ENCODE assay signal across 10 mouse cellular contexts in genomic region chr6:113856790-113857189, GRCm38 (mm10).
DNase-seq lines count a peak whose midpoint lies in the region; ATAC-seq and TF ChIP-seq lines count a peak whose summit lies in the region.
"Had no signal": no experiment of that assay in that cellular context is flagged by ENCODE, and none has a peak within 500 bp of the region (broad histone marks: within the 10 kb centered on the region; RNA-seq: fewer than 3 reads in every experiment).

No protein-coding gene starts in this region.

- no peaks in the 10 kb centered on the region for H3K36me3 ChIP-seq in forebrain, postnatal 0 days (ENCODE audit: insufficient read depth)
- H3K36me3 ChIP-seq in thymus, adult 2 months (ENCODE audit: control insufficient read depth, insufficient read depth, low read length), result no peaks in the 10 kb centered on the region
- H3K36me3 ChIP-seq: stomach, embryonic 15.5 days had no signal

- no peak overlapping the region; the same call in 1 of the 2 replicates for H3K4me2 ChIP-seq in forebrain, postnatal 0 days (ENCODE audit: low read depth)
- H3K4me2 ChIP-seq: stomach, embryonic 15.5 days had no signal

- H3K27ac ChIP-seq in forebrain, postnatal 0 days (ENCODE audit: low read depth, low read length), result peak overlapping the region; percentile 81
- H3K27ac ChIP-seq in olfactory bulb, adult 2 months (ENCODE audit: insufficient read depth, low read depth, low read length), result peak overlapping the region; percentile 57
- no peak overlapping the region for H3K27ac ChIP-seq in thymus, adult 2 months (ENCODE audit: control insufficient read depth, insufficient read depth, low read length)
- H3K27ac ChIP-seq: stomach, embryonic 15.5 days had no signal

- H3K27me3 ChIP-seq in forebrain, postnatal 0 days (ENCODE audit: insufficient read depth, low read length), result no peaks in the 10 kb centered on the region
- H3K27me3 ChIP-seq in thymus, adult 2 months (ENCODE audit: control insufficient read depth, insufficient read depth, low read length), result no peaks in the 10 kb centered on the region; the same call in 1 of the 2 replicates
- H3K27me3 ChIP-seq: stomach, embryonic 15.5 days had no signal

- peak; percentile 88 for ATAC-seq in forebrain, postnatal 0 days
- no peak for ATAC-seq in monocyte, adult 5-6 weeks (replicated peaks; ENCODE audit: insufficient number of reproducible peaks, low FRiP score, low TSS enrichment, poor library complexity, severe bottlenecking)

- intact Hi-C loops in gastrocnemius, postnatal 36 days (cut with DNase I), result no loop called here

- peak; percentile 96 for DNase-seq in cerebellum, adult 9-10 months
- DNase-seq in forebrain, postnatal 0 days, result peak; percentile 89
- DNase-seq in layer of hippocampus, adult 9-11 months, result peak; percentile 92
- DNase-seq in B cell, adult 2 months, result no peak
- DNase-seq in thymus, adult 2 months, result no peak
- no peak for DNase-seq in gastrocnemius, postnatal 36 days
- DNase-seq: heart, adult 11 months had no signal

- TF ChIP-seq POLR2A in olfactory bulb, adult 2 months (IDR thresholded peaks at IDR 0.05; ENCODE audit: insufficient read depth, low read depth, low read length), result no peak
- no peak for TF ChIP-seq POLR2A in thymus, adult 2 months (IDR thresholded peaks at IDR 0.05; ENCODE audit: control insufficient read depth, extremely low read depth, insufficient read depth, low read length, poor library complexity)

- H3K4me1 ChIP-seq in forebrain, postnatal 0 days (ENCODE audit: insufficient read depth), result peaks cover 40% of the 10 kb centered on the region
- peaks cover 71% of the 10 kb centered on the region for H3K4me1 ChIP-seq in olfactory bulb, adult 2 months (ENCODE audit: control insufficient read depth, insufficient read depth, low read length)
- no peaks in the 10 kb centered on the region for H3K4me1 ChIP-seq in thymus, adult 2 months (replicated peaks; ENCODE audit: control insufficient read depth, insufficient read depth, low read length)
- H3K4me1 ChIP-seq: stomach, embryonic 15.5 days had no signal

- H3K9me3 ChIP-seq in forebrain, postnatal 0 days (ENCODE audit: low read length), result no peaks in the 10 kb centered on the region
- H3K9me3 ChIP-seq: stomach, embryonic 15.5 days had no signal

- 34% methylated on average over 15 of the region's 15 CpGs for WGBS in forebrain, postnatal 0 days
- 22% methylated on average over 15 of the region's 15 CpGs for WGBS in olfactory bulb, adult 2 months
- 87% methylated on average over 15 of the region's 15 CpGs for WGBS in thymus, adult 2 months

- no peak overlapping the region for H3K4me3 ChIP-seq in forebrain, postnatal 0 days (ENCODE audit: low read depth, low read length)
- H3K4me3 ChIP-seq in olfactory bulb, adult 2 months (ENCODE audit: insufficient read depth, low read depth, low read length), result no peak overlapping the region
- H3K4me3 ChIP-seq in thymus, adult 2 months (ENCODE audit: control insufficient read depth, insufficient read depth, low read length), result no peak overlapping the region
- H3K4me3 ChIP-seq: stomach, embryonic 15.5 days had no signal

- H3K9ac ChIP-seq in forebrain, postnatal 0 days, result no peak overlapping the region
- H3K9ac ChIP-seq: stomach, embryonic 15.5 days had no signal

- TF ChIP-seq CTCF in forebrain, postnatal 0 days (IDR thresholded peaks at IDR 0.05; ENCODE audit: low read depth), result no peak
- no peak for TF ChIP-seq CTCF in olfactory bulb, adult 2 months (IDR thresholded peaks at IDR 0.05; ENCODE audit: insufficient read depth, low read depth, low read length)
- TF ChIP-seq CTCF in thymus, adult 2 months (IDR thresholded peaks at IDR 0.05; ENCODE audit: borderline replicate concordance, control insufficient read depth, extremely low read depth, insufficient read depth, low read length, poor library complexity), result no peak

Comparison
In these comparisons a context has a peak if more than half of its experiments do, and no peak if none do; other contexts are left out.
1. DNase-seq: peak in cerebellum, adult 9-10 months (single experiment), forebrain, postnatal 0 days (single experiment) and layer of hippocampus, adult 9-11 months (single experiment); none in B cell, adult 2 months (0 of 2), thymus, adult 2 months (single experiment) and gastrocnemius, postnatal 36 days (0 of 2).